Comparison of ENCODE assay signal across 9 mouse cellular contexts in the genomic region with DNA sequence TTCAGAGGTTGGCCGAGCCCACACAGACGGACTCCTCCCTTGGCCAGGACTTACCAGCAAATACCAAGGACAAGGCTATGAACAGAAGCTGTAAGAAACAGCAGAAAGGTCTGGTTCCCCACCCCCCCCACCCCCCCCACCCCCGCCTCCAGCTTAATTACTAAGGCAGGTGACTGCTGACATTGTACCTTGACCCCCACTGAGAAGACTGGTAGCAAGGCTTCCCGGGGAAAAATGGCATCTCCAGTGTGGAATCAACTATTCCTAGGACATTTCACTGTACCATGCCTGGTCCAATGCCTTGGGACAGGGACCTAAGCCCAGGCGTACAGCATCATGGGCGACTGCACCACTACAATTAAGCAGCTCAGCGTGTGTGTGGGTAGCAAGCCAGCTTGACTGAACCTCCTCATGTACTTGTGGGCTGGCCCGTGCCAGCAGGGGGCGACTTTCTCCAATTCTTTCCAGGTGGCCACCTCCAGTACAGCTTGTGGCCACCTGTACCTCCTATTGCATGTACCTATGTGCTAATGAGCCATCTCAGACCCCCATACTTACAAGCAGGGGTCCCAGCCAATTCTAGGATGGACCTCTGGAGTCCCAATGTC. TPM values are rescaled to one million over a fixed set of nuclear protein-coding genes. Genes with fewer than 3 reads are reported as not detected.
DNase-seq lines count a peak whose midpoint lies in the region; ATAC-seq and TF ChIP-seq lines count a peak whose summit lies in the region.
"Had no signal": no experiment of that assay in that cellular context is flagged by ENCODE, and none has a peak within 500 bp of the region (broad histone marks: within the 10 kb centered on the region; RNA-seq: fewer than 3 reads in every experiment).

No protein-coding gene starts in this region.

- H3K9ac ChIP-seq in hindbrain, embryonic 15.5 days = no peak overlapping the region

- H3K4me2 ChIP-seq in hindbrain, embryonic 15.5 days = no peak overlapping the region

- peak; percentile 79; the same call in 1 of the 2 replicates for ATAC-seq in hindbrain, embryonic 15.5 days (ENCODE audit: low FRiP score, low read depth)
- no peak for ATAC-seq in erythroid progenitor cell, adult 5-6 weeks (replicated peaks; ENCODE audit: low FRiP score, poor library complexity, severe bottlenecking)

- no peak for TF ChIP-seq POLR2A in cerebellum, adult 2 months (IDR thresholded peaks at IDR 0.05; ENCODE audit: borderline replicate concordance, insufficient read depth, low read length)

- 24% methylated on average over 9 of the region's 9 CpGs for WGBS in cerebellum, adult 2 months
- 34% methylated on average over 9 of the region's 9 CpGs for WGBS in hindbrain, embryonic 15.5 days

- H3K27ac ChIP-seq in cerebellum, adult 2 months (ENCODE audit: insufficient read depth, low read length) = no peak overlapping the region
- no peak overlapping the region for H3K27ac ChIP-seq in hindbrain, embryonic 15.5 days (replicated peaks)
- H3K27ac ChIP-seq: macrophage had no signal

- H3K9me3 ChIP-seq in hindbrain, embryonic 15.5 days = no peaks in the 10 kb centered on the region

- H3K36me3 ChIP-seq in hindbrain, embryonic 15.5 days = no peaks in the 10 kb centered on the region

- H3K27me3 ChIP-seq in cerebellum, adult 2 months (ENCODE audit: control insufficient read depth, insufficient read depth, low read length) = no peaks in the 10 kb centered on the region
- H3K27me3 ChIP-seq in hindbrain, embryonic 15.5 days = no peaks in the 10 kb centered on the region

- H3K4me1 ChIP-seq in cerebellum, adult 2 months (ENCODE audit: control insufficient read depth, insufficient read depth, low read length) = 0 out of 2 replicates have a peak, but pooled peaks cover 2% of the 10 kb centered on the region
- peaks cover 5% of the 10 kb centered on the region for H3K4me1 ChIP-seq in hindbrain, embryonic 15.5 days (replicated peaks)

- H3K4me3 ChIP-seq in cerebellum, adult 2 months (replicated peaks; ENCODE audit: insufficient read depth, low read depth, low read length) = no peak overlapping the region
- H3K4me3 ChIP-seq in hindbrain, embryonic 15.5 days = no peak overlapping the region

- DNase-seq in NIH3T3 (ENCODE audit: low read depth) = peak; percentile 82
- DNase-seq in cerebellum, adult 2 months = peak; percentile 76
- DNase-seq in frontal cortex, postnatal 10 days (ENCODE audit: low spot score in 2 of 2) = peak; percentile 46 to 73
- DNase-seq in left cerebral cortex, adult 11 months (ENCODE audit: low spot score) = peak; percentile 69
- peak; percentile 94 for DNase-seq in lung, postnatal 36 days
- DNase-seq in right cerebral cortex, postnatal 14 days = peak; percentile 88

- peak; percentile 71 for TF ChIP-seq CTCF in cerebellum, adult 2 months (IDR thresholded peaks at IDR 0.05; ENCODE audit: borderline replicate concordance, insufficient read depth, low read depth, low read length)

RNA-seq across cellular contexts. Expression of a gene that starts 37.2 kb away (rescaled TPM):
- polyA plus RNA-seq in cerebellum, adult 2 months (2012; rRNA removed) = not detected in 2 replicates
- polyA plus RNA-seq in hindbrain, embryonic 15.5 days (2015; fragmentation: Nextera tagmentation; extraction: Ambion mirVana) = 0.62 and 0.74 TPM in 2 replicates
- total RNA-seq in erythroid progenitor cell, adult 5-6 weeks (2015; ENCODE audit: low replicate concordance) = not detected in 2 replicates
- total RNA-seq in erythroid progenitor cell, adult 5-6 weeks (2017; ENCODE audit: low replicate concordance) = not detected in 2 replicates
- polyA plus RNA-seq: macrophage had no signal
